Mouse (Mus musculus) right cerebral cortex, postnatal 10 days (tissue): ENCODE results near the gene Ccdc60.
"Not testable (repeated sequence)": the region's sequence is repeated elsewhere in the genome, so short reads cannot be mapped to it uniquely, and the experiment has no call there.

Experiments
- DNase-seq, 2 experiments: peaks; one replicate each; pipeline ENCODE4 v3.0.0; 2021; ENCODE audit warnings: low spot score in 2 of 2

Gene Ccdc60

GRCm38 (mm10) chr5:116288849-116289570, at the start of gene Ccdc60:
TSS of gene Ccdc60 (minus strand) at chr5:116288985.
- peak in 1 of 2 experiments; percentile 57 for DNase-seq

- no peak for DNase-seq
These were observed 47.4 kb upstream of the Ccdc60 start for GRCm38 (mm10) chr5:116336191-116336590.

GRCm38 (mm10) chr5:116328911-116329310, 40.1 kb upstream of the Ccdc60 start:
- no peak for DNase-seq

- DNase-seq = no peak
These were observed 34.6 kb upstream of the Ccdc60 start for GRCm38 (mm10) chr5:116323401-116323800.

GRCm38 (mm10) chr5:116322365-116323027, 33.7 kb upstream of the Ccdc60 start:
- DNase-seq = peak; percentile 50 to 68

- DNase-seq = peak in 1 of 2 experiments; percentile 38
These were observed 24.9 kb upstream of the Ccdc60 start for GRCm38 (mm10) chr5:116313711-116314110.

- no peak for DNase-seq
These were observed 23.4 kb upstream of the Ccdc60 start for GRCm38 (mm10) chr5:116312111-116312737.

GRCm38 (mm10) chr5:116311636-116312035, 22.9 kb upstream of the Ccdc60 start:
- DNase-seq = no peak

GRCm38 (mm10) chr5:116309383-116309801, 20.6 kb upstream of the Ccdc60 start:
- DNase-seq = peak in 1 of 2 experiments; percentile 41

- no peak for DNase-seq
These were observed 16.8 kb upstream of the Ccdc60 start for GRCm38 (mm10) chr5:116305557-116305956.

GRCm38 (mm10) chr5:116305146-116305545, 16.4 kb upstream of the Ccdc60 start:
- not testable (repeated sequence) for DNase-seq

- no peak for DNase-seq
These were observed 12.2 kb upstream of the Ccdc60 start for GRCm38 (mm10) chr5:116300984-116301383.

- no peak for DNase-seq
These were observed 4.7 kb upstream of the Ccdc60 start for GRCm38 (mm10) chr5:116293501-116293900.

- DNase-seq = no peak
These were observed 1.8 kb upstream of the Ccdc60 start for GRCm38 (mm10) chr5:116290584-116290983.

GRCm38 (mm10) chr5:116289897-116290296, 1.1 kb upstream of the Ccdc60 start:
- no peak for DNase-seq

GRCm38 (mm10) chr5:116288183-116288582, 602 bp downstream of the Ccdc60 start:
- no peak for DNase-seq

GRCm38 (mm10) chr5:116285532-116286176, 3.1 kb downstream of the Ccdc60 start:
- DNase-seq = no peak

GRCm38 (mm10) chr5:116280518-116280917, 8.3 kb downstream of the Ccdc60 start:
- DNase-seq = no peak

GRCm38 (mm10) chr5:116278436-116278918, 10.3 kb downstream of the Ccdc60 start:
- DNase-seq = peak; percentile 66 to 75

GRCm38 (mm10) chr5:116277951-116278350, 10.8 kb downstream of the Ccdc60 start:
- DNase-seq = no peak

- no peak for DNase-seq
These were observed 14.0 kb downstream of the Ccdc60 start for GRCm38 (mm10) chr5:116274818-116275217.

GRCm38 (mm10) chr5:116274365-116274764, 14.4 kb downstream of the Ccdc60 start:
- no peak for DNase-seq
